Mouse (Mus musculus) G1E (cell line): ENCODE results near the gene Gsn. TPM values are rescaled to one million over a fixed set of nuclear protein-coding genes. Genes with fewer than 3 reads are reported as not detected.

Experiments
- ATAC-seq: 2 replicates; pipeline ENCODE4 v1.8.0; 2016; ENCODE audit warnings: mild to moderate bottlenecking; ENCODE audit not compliant: insufficient number of reproducible peaks, poor library complexity, low FRiP score, severe bottlenecking; ENCODE audit errors: extremely low read depth
- DNase-seq: peaks from one replicate; pipeline ENCODE4 v3.0.0; 2012; ENCODE audit warnings: low spot score
- H3K27me3 ChIP-seq: 2 replicates; pipeline ENCODE4 v1.6.1; 2012; ENCODE audit warnings: mild to moderate bottlenecking, low read length, inconsistent platforms; ENCODE audit not compliant: insufficient read depth
- H3K36me3 ChIP-seq: replicated peaks from 2 replicates; pipeline ENCODE3; 2012; ENCODE audit warnings: mild to moderate bottlenecking, inconsistent platforms
- H3K4me1 ChIP-seq: 2 replicates; pipeline ENCODE4 v1.6.1; 2012; ENCODE audit warnings: low read depth, low read length, inconsistent platforms, mixed read lengths; ENCODE audit not compliant: insufficient read depth
- H3K4me3 ChIP-seq: 2 replicates; pipeline ENCODE4 v1.5.1; 2012; ENCODE audit warnings: low read depth, mild to moderate bottlenecking, inconsistent platforms, low read length, moderate library complexity, mixed read lengths
- H3K9me3 ChIP-seq: replicated peaks from 2 replicates; pipeline ENCODE4 v1.6.1; 2012; ENCODE audit warnings: inconsistent platforms
- CTCF ChIP-seq: IDR thresholded peaks from 2 replicates; pipeline ENCODE4 v1.5.1; 2012; ENCODE audit warnings: low read depth, low read length, inconsistent platforms, mixed read lengths
- GATA1 ChIP-seq: IDR thresholded peaks from 2 replicates; pipeline ENCODE4 v1.6.1; 2012; ENCODE audit warnings: borderline replicate concordance, low read length, inconsistent platforms, mixed read lengths
- GATA2 ChIP-seq: IDR thresholded peaks from 2 replicates; pipeline ENCODE4 v1.6.1; 2012; ENCODE audit warnings: low read depth, low read length, inconsistent platforms, borderline replicate concordance
- POLR2AphosphoS5 ChIP-seq: IDR thresholded peaks from 2 replicates; pipeline ENCODE4 v1.6.1; 2012; ENCODE audit warnings: low read depth, low read length, inconsistent platforms; ENCODE audit not compliant: insufficient replicate concordance
- TAL1 ChIP-seq: conservative IDR thresholded peaks from 2 replicates; pipeline ENCODE4 v1.6.1; 2012; ENCODE audit warnings: low read depth, low read length, inconsistent platforms, mixed read lengths
- polyA plus RNA-seq: library from polyadenylated mRNA; stranded (reverse); fragments of >175 nt; gene quantifications from 2 replicates; pipeline ENCODE4 v1.2.3, GENCODE M21; 2012
- total RNA-seq, 2 experiments: library from RNA; stranded (forward) in 1 of 2; stranded (reverse) in 1 of 2; fragments of 200-1000 nt in 1 of 2; fragments of >200 nt in 1 of 2; fragmentation: Nextera tagmentation in 1 of 2; gene quantifications; 2 replicates each; pipeline ENCODE4 v1.2.3; 2014 to 2017

Gsn gene
- total RNA-seq (2014; fragmentation: Nextera tagmentation), result 6.0 and 11.1 TPM in 2 replicates
- 22.3 and 24.5 TPM in 2 replicates for total RNA-seq (2017)
- 14.8 and 18.3 TPM in 2 replicates for polyA plus RNA-seq

DNA sequence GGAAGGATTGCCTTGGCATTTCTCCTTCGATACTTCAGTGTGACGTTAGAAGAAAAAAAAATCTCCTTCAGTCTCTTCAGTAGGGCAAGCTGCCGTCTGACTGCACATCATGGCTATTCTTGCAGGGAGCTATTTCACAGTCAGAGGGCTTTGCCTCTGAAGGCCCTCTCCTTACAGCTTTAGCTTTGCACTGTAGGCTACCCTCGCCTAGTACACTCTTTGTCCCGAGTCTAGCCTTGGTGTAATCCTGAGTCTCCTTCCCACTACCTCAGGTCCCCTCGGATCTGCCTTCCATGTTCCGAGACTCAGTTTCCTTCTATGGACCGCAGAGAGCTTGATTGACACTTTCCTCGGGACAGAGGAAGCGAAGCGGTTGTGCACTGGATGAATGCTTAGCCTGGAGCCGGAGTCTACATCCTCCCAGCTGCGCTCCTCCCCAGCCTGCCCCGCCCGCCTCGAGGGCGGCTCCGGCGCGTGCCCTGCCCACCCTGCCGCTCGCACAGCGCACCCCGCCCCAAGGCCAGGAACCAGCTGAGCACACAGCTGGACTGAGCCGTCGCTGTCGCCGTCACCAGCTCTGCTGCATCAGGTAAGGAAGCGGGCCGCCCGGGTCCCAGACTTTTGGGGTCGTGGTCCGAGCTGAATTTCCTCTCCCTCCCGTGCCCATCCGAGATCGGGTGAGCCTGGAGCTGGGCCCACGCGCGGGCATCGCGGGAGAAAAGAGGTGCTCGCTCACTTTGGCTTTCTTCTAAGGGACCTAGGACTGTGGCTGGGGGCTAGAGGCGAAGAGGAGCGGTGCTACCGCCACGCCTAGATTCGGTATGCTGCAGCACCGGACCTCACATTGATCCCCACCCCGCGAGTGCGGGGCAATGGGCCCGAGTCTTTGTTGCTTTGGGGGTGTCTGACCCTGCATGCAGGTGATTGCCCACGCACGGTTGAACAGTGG lies at the start of gene Gsn:
Gsn (plus strand) TSS at position 496 of the 949 bp plus-strand sequence.
- Histone ChIP-seq H3K4me1 (peaks cover 49% of the 10 kb centered on the region), H3K27me3 (peaks cover 48% of the 10 kb centered on the region), H3K4me3 (peak within 1 kb of the TSS; percentile 69), H3K36me3 (no peaks in the 10 kb centered on the region), H3K9me3 (no peaks in the 10 kb centered on the region)
- TF ChIP-seq GATA1 (no peak), POLR2AphosphoS5 (no peak), TAL1 (no peak), GATA2 (no peak), CTCF (no peak)
- ATAC-seq (peak; percentile 67), DNase-seq (peak; percentile 85)

DNA sequence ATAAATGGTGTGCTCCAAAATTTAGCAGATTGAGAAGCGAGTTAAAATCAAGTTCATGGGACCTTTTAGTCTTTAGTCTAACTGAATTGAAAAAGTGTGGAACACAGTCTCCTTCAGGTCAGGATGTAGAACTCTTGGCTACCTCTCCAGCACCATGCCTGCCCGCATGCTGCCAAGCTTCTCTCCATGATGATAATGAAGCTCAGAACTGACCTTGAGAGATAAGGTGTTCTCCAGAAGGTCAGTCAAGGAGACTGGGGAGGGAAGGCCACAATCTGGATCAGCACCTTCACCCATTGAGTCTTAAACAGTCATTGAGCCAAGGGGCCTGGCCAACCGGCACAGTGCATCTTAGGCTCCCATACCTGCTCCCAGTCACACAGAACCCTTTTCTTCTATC lies 49.4 kb upstream of the Gsn start:
- no peaks in the 10 kb centered on the region for H3K27me3 ChIP-seq
- DNase-seq (no peak), ATAC-seq (no peak)
- no peak overlapping the region for H3K4me3 ChIP-seq
- H3K36me3 ChIP-seq, result no peaks in the 10 kb centered on the region
- H3K4me1 ChIP-seq, result peaks cover 64% of the 10 kb centered on the region
- TF ChIP-seq TAL1, result 0 out of 2 replicates have a peak, but pooled peaks have one; percentile 18
- TF ChIP-seq CTCF, result no peak
- TF ChIP-seq GATA2, result no peak
- TF ChIP-seq POLR2AphosphoS5, result no peak
- no peak for TF ChIP-seq GATA1
- H3K9me3 ChIP-seq, result no peaks in the 10 kb centered on the region

DNA sequence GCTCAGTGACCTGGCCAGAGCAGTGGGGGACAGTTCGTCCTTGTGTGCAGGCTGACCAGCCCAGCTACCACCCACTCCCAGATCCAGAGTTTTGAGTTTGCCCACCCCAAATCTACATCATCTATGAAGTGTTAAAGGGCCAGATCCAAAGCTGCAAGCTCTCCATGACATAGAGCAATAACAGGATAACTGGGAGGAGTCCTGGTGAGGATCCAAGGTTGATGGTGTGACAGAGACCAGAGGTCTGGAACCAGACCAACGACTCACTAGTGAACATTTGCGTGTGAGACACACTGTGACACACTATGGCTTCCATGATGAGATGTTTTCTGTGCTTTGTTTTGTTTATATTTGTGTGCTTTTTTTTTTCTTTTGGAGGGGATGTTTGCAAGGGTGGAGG lies 48.1 kb upstream of the Gsn start:
- Histone ChIP-seq H3K36me3 (no peaks in the 10 kb centered on the region), H3K27me3 (no peaks in the 10 kb centered on the region), H3K4me3 (no peak overlapping the region), H3K9me3 (no peaks in the 10 kb centered on the region), H3K4me1 (peaks cover 71% of the 10 kb centered on the region)
- no peak for TF ChIP-seq CTCF
- TF ChIP-seq POLR2AphosphoS5, result no peak
- TF ChIP-seq GATA1, result no peak
- TF ChIP-seq TAL1, result no peak
- no peak for TF ChIP-seq GATA2
- DNase-seq, result no peak
- ATAC-seq, result no peak

DNA sequence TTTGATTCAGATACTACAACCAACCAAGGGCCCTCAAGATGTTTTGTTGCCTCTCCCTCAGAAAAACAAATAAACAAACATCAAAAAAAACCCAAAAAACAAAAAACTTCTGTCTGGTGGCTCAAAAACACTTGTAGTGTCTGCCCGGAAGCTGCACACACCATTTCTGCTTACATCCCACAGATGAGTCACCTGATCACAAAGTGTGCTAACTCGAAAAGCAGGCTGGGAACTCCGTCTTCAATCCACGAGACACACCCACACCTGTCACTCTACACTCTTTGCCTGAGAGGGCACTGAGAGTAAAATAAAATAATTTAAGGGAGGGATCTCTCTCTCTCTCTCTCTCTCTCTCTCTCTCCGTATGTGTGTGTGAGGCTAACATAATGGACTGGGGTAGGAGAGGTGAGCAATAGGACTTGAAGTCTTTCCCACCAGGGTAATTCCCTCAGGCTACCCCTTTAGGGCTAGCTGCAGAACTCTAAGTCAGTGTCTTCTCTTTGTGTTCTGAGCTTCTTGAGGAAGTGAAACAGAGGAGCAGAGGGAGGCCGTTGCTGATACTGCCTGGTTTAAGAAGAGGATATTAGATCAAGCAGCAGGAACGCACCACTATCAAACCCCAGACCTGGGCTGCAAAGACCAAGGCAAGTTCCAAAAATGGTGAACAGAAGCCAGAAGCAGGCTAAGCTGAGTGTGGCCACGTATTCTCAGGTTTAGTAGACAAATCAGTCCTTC lies 47.1 kb upstream of the Gsn start:
- Histone ChIP-seq H3K4me1 (peaks cover 72% of the 10 kb centered on the region), H3K27me3 (no peaks in the 10 kb centered on the region)
- no peak for DNase-seq

DNA sequence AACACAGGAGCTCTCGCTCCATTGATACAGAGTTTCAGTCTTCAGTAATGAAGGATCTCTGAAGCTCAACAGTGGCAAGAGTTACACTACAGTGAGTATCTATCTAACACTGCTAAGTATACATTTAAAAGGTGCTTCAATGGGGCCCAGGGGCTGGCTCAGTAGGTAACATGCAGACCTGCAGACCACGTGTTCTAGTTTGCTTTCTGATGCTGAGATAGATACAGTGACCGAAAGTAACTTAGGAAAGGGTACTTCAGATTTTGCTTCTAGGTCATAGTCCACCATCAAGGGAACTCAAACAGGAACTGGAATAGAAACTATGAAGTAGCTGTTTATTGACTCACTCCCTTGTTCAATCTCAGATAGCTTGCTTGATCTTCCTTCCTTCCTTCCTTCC lies 44.5 kb upstream of the Gsn start:
- ATAC-seq (no peak), DNase-seq (no peak)
- Histone ChIP-seq H3K36me3 (no peaks in the 10 kb centered on the region), H3K9me3 (no peaks in the 10 kb centered on the region), H3K27me3 (peaks cover 4% of the 10 kb centered on the region), H3K4me1 (peaks cover 80% of the 10 kb centered on the region), H3K4me3 (no peak overlapping the region)
- TF ChIP-seq GATA2 (no peak), POLR2AphosphoS5 (no peak), CTCF (no peak), GATA1 (no peak), TAL1 (no peak)

More for the DNA sequence above, 47.1 kb upstream of the Gsn start:
- TF ChIP-seq TAL1 (no peak), GATA2 (no peak), POLR2AphosphoS5 (no peak), CTCF (no peak), GATA1 (no peak)
- Histone ChIP-seq H3K9me3 (no peaks in the 10 kb centered on the region), H3K4me3 (no peak overlapping the region), H3K36me3 (no peaks in the 10 kb centered on the region)
- ATAC-seq, result no peak

DNA sequence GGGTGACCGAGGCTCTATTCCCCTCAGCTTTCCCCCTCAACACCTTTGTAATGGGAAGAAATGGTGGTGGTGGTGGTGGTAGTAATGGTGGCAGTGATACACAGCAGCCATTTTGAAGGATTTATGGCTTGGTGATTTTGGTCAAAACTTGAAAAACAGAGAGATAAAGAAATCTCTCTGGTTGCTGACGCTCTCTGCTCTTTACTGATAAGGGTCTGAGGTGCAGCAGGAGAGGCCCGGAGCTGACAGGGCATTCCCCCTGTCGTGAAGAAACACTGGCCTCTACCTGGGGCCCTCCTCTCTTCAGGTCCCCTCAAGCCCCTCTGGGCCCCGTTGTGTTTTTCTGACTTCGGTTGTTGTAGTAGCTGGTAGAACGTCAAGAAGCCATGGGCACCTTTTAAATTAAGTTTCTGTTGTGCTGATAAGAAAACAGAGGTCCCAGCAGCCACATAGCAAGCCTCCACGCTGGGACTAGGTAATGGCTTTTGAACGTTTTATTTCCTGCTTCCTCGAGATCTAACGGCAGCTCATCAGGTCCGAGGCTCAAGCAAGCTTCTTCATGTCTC lies 42.8 kb upstream of the Gsn start:
- ATAC-seq, result peak; percentile 89

More for the DNA sequence above, 42.8 kb upstream of the Gsn start:
- peaks cover 74% of the 10 kb centered on the region for H3K4me1 ChIP-seq
- H3K4me3 ChIP-seq, result peak overlapping the region; percentile 65; the same call in 1 of the 2 replicates
- peak; percentile 81 for TF ChIP-seq TAL1
- no peak for TF ChIP-seq GATA2
- peaks cover 8% of the 10 kb centered on the region for H3K27me3 ChIP-seq
- no peaks in the 10 kb centered on the region for H3K36me3 ChIP-seq
- DNase-seq, result peak; percentile 60
- no peaks in the 10 kb centered on the region for H3K9me3 ChIP-seq
